Mouse (Mus musculus) left cerebral cortex, postnatal 10 days (tissue): ENCODE measurements around the gene Gm2174. TPM values are rescaled to one million over a fixed set of nuclear protein-coding genes. Genes with fewer than 3 reads are reported as not detected.

Experiments
- DNase-seq, 2 experiments: peaks; one replicate each; pipeline ENCODE4 v3.0.0; 2021 to 2022; ENCODE audit warnings: low spot score in 2 of 2, mixed read lengths in 1 of 2; ENCODE audit errors: extremely low spot score in 1 of 2
- intact Hi-C: fragments of 180-260 bp; cut with DNase I; formaldehyde crosslinking; loops from one replicate; pipeline ENCODE4 v1.15.1; 2025
- total RNA-seq, 2 experiments: library from RNA; stranded (reverse); gene quantifications; 2 replicates each; pipeline ENCODE4 v1.2.3; 2021

Gm2174 gene
- not detected for total RNA-seq

GRCm38 (mm10) chrX:56447524-56448015 lies at the start of gene Gm2174:
TSS of gene Gm2174 (plus strand) at chrX:56447965.
- no peak for DNase-seq

GRCm38 (mm10) chrX:56404646-56405045 lies 43.1 kb upstream of the Gm2174 start:
- intact Hi-C loops, result no loop called here

More at GRCm38 (mm10) chrX:56447524-56448015, at the start of gene Gm2174:
- intact Hi-C loops, result no loop called here

DNA sequence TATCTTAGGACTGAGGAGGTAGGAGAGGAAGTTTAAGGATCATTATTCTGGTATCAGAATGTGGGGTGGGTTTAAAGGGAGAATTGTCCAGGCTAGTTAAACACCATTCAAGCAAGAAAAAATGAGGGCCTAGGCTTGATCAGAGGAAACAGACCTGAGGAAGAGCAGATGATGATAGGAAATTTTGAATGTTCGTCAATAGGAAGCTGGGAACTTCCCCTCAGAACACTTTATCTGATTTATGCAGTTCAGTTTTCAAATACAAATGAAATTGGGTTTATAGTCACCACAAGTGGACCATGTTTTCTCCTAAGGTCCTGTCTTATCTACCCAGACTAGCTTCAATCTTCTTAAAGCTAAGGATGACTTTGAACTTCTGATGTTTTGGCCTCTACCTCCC lies 42.3 kb upstream of the Gm2174 start:
- intact Hi-C loops, result no loop called here
- no peak for DNase-seq

More at GRCm38 (mm10) chrX:56404646-56405045, 43.1 kb upstream of the Gm2174 start:
- no peak for DNase-seq

GRCm38 (mm10) chrX:56406128-56406527 lies 41.6 kb upstream of the Gm2174 start:
- DNase-seq, result no peak
- intact Hi-C loops, result no loop called here

GRCm38 (mm10) chrX:56416277-56416676 lies 31.5 kb upstream of the Gm2174 start:
- intact Hi-C loops, result no loop called here

DNA sequence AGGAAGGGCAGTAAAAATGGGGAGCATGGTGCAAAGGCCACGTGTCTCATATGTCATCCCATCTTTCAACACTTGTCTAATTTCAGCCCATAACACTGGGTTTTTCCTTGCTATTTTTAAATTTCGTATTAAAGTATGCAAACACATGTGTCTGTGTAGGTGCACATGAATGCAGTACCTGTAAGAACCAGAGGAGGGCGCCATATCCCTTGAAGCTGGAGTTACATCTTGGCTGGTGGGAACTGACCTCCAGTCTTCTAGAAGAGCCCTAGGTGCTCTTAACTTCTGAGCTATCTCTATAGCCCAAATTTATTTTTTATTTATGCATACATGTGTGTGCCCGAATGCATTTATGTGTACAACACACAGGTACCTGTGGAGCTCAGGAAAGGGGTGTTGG lies 30.2 kb upstream of the Gm2174 start:
- intact Hi-C loops, result no loop called here
- DNase-seq, result no peak

More at GRCm38 (mm10) chrX:56416277-56416676, 31.5 kb upstream of the Gm2174 start:
- no peak for DNase-seq

GRCm38 (mm10) chrX:56430601-56431000 lies 17.2 kb upstream of the Gm2174 start:
- DNase-seq, result no peak
- intact Hi-C loops, result no loop called here

- intact Hi-C loops, result no loop called here
- DNase-seq, result no peak
Measured at GRCm38 (mm10) chrX:56435758-56436283, 11.9 kb upstream of the Gm2174 start.

DNA sequence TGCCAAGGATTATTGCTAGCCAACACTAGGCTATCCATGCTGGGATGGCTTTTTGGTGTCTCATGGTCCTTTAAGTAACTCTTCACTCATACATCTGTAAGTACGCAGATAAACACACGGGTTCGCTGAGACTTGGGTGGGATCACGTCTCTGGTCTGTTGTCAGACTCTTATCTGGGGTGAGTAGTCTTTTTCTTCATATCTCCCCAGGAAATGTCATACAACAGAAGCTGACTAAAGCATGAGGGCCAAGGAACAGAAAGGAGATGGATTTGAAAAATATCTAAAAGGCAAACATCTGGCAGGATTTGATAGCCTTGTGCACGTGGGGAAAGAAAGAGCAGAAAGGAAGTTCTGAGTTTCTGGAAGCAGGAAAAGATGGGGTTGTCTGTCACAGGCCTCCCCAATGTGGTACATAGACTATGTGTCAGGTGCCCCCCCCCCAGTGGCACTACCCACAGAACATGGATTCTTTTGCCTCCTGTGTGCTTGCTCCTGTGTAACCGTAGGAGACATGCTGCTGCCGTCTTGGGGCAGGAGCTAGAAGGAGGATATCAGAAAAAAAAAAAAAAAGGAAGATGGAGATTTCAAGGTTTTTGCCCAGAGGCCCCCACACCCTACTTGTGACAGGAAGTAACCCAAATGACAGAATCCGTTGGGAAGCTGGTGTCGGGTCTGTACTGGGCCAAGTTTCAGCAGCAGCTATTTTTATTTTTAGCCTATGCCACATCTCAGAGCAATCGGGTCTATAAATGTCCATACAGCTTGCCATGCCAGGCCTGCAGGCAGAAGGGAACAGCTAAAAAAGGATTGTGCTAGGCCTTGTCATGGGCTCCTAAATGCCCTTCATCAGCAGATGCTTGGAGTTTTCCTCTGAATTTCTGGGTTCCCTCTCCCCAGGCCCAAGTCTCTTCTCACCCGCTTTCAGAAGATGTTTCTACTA lies 1.0 kb upstream of the Gm2174 start:
- DNase-seq, result no peak
- intact Hi-C loops, result no loop called here

- peak; percentile 70 to 77 for DNase-seq
- intact Hi-C loops, result no loop called here
Measured at GRCm38 (mm10) chrX:56454671-56455371, 7.1 kb downstream of the Gm2174 start, which contains the start of gene Ints6l. TSS of gene Ints6l (plus strand) at chrX:56454857.

DNA sequence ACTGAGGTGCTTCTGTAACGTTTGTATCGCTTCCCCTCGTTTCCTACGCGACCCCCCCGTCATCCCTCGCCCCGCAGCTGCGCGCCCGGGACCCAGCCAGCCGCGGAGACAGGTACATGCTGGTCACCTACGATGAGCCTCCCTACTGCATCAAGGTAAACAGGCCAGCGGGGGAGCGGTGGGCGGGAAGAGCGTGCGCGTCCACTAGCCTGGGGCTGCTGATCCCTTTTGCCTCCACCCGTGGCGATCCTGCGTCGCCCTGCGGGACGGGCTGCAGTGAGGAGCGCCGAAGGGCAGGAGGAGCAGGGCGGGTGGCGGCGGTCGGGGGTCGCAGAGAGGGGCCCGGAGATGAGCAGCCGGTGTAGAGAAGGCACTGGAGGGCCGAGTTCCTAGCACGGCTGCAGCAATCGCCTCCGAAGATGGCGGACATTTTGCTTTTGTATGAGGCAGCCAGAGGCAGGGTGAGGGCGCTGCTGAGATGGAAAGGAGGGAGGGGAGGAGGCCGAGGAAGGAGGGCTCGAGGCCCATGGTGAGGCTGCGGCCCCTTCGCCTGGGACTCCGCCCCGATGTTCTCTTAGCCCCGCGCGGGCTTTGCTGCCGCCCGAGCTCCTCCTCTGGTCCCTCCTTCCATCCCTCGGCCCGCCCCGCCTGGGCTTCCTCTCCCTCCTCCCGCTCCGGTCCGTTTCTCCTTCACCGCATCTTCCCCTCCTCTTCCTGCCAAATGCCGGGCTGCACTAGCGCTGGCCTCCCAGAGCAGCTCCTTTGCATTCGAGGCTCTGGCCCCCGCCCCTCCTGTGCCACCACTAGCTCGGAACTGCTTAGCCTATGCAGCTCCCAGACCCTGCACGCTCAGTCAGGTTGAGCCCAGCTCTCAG lies 7.8 kb downstream of the Gm2174 start:
- intact Hi-C loops, result no loop called here

DNA sequence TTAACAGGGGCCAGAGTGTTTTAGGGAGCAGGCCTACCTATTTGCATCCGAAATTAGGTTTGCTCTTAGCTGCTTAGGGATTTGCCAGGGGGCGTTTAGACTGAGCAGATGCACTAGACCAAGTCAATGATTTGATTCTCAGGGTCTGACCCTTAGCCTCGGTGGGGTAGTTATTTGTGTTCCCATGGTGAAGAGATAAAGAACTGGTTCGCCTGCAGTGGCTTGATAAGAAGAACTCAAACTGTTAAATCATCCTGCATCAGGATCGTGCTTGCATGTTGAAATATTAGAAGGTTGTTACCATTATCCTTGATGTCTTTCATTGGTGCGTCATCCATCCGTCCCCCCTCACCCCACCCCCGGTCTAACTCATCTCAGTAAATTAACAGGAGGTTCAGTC lies 8.6 kb downstream of the Gm2174 start:
- no peak for DNase-seq
- intact Hi-C loops, result no loop called here

More for the DNA sequence above, 7.8 kb downstream of the Gm2174 start:
- peak; percentile 79 to 93 for DNase-seq

- intact Hi-C loops, result no loop called here
- no peak for DNase-seq
Measured at GRCm38 (mm10) chrX:56462020-56462933, 14.5 kb downstream of the Gm2174 start.

GRCm38 (mm10) chrX:56464906-56465305 lies 17.1 kb downstream of the Gm2174 start:
- no peak for DNase-seq

GRCm38 (mm10) chrX:56467688-56468087 lies 19.9 kb downstream of the Gm2174 start:
- intact Hi-C loops, result no loop called here
- DNase-seq, result no peak

More at GRCm38 (mm10) chrX:56464906-56465305, 17.1 kb downstream of the Gm2174 start:
- intact Hi-C loops, result no loop called here

GRCm38 (mm10) chrX:56468422-56468821 lies 20.7 kb downstream of the Gm2174 start:
- intact Hi-C loops, result no loop called here
- DNase-seq, result no peak

- intact Hi-C loops, result no loop called here
- no peak for DNase-seq
Measured at GRCm38 (mm10) chrX:56474035-56474434, 26.3 kb downstream of the Gm2174 start.
